Mouse (Mus musculus): ENCODE measurements around the gene Pard3.

DNA sequence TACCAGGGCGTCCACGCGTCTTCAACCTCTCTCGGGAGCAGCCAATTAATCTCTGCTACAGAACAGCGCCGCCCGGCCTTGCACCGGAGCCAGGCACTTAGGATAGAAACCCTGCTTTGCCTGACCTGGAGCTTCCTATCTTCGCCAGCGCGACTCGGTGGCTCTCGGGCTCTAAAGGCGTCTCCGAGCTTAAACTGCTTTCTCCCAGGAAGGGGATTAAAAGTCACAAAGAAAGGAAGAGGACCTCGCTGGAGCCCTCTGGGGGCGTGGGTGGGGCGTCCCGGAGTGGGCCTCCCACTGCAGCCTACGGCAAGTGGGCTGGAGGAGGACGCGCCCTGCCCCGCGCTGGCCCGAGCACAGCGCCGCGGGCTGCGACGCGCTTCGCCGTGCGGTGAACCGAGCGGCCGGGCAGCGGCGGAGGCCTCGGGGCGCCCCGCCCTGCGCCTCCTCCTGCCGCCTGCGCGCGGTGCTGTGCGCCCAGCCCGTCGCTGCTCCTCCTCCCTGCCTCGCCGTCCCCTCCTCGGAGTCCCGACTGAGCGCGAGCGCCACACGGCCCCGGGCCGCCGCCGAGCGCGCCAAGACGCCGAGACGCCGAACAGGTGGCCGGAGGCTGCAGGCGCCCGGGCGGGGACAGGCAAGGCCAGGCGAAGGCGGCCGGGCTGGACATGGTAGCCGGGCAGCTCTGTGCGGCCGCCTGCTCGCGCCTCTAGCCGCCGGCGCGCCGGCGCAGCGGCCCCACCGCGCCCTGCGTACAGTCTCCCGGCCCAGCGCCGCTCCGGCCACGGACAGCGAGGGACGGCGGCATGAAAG is at the start of gene Pard3:
- TF ChIP-seq CTCF (IDR thresholded peaks at IDR 0.05; ENCODE audit: insufficient read depth, low read depth, low read length) (0 out of 2 replicates have a peak, but pooled peaks have one; percentile 15), POLR2A (IDR thresholded peaks at IDR 0.05; ENCODE audit: insufficient read depth, low read depth, low read length) (0 out of 2 replicates have a peak, but pooled peaks have one; percentile 11)
